Mouse (Mus musculus) mouse embryonic stem cell (cell line): ENCODE data around the gene Vmn1r23.
"Not testable (repeated sequence)": the region's sequence is repeated elsewhere in the genome, so short reads cannot be mapped to it uniquely, and the experiment has no call there.

Source experiments
- in situ Hi-C, 2 experiments: fragments of 300-500 bp; cut with MboI; formaldehyde crosslinking; loops; 1 replicate in 1 of 2; 3 replicates in 1 of 2; pipeline ENCODE4 v1.14.3; 2019 to 2020; ENCODE audit warnings: low sequenced_read_pairs in 2 of 2, low pct_unique_long_range_greater_than_20kb in 1 of 2, mixed read lengths in 1 of 2; ENCODE audit not compliant: unreplicated experiment in 1 of 2

Vmn1r23 gene

DNA sequence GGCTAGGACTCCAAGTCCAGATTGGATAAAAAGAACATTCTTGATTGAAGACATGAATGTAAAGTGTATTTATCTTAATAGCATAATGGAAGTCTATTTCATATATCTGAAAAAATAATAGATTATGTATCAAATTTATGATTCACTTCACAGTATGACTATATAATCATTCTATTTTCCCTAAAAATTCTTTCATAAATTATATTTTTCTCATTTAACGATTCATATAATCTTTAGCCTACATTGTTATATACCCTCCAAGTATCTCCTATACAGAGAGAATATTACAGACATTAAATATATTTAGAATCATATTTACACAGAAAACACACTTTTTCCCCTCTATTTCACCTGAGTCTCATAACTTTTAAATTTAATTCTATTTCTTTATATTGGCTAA is at the start of gene Vmn1r23:
Gene Vmn1r23 (minus strand): TSS at position 101 of the 400 bp plus-strand sequence.
- in situ Hi-C loops: no loop called here

DNA sequence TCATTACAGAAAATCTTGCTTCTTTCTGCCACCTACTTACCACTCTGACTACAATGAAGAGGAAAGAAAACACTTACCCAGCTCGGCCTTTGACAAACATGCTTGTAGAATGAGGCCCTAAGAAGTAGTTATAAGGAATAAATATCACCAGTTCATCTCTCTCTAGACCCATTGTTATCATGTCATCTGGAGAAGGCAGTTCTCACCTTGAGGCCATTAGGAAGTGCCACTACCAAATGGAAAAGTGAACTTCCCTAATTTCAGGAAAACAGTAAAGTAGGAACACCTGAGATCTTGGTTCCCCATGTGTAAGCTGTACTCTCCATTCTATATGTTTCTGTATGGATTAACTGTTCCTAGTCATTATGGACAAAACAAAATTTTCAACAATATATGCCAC is 34.8 kb upstream of the Vmn1r23 start, which contains the start of gene Vmn1r24:
Gene Vmn1r24 (minus strand): TSS at position 101 of the 400 bp plus-strand sequence.
- in situ Hi-C loops: not testable (repeated sequence)

DNA sequence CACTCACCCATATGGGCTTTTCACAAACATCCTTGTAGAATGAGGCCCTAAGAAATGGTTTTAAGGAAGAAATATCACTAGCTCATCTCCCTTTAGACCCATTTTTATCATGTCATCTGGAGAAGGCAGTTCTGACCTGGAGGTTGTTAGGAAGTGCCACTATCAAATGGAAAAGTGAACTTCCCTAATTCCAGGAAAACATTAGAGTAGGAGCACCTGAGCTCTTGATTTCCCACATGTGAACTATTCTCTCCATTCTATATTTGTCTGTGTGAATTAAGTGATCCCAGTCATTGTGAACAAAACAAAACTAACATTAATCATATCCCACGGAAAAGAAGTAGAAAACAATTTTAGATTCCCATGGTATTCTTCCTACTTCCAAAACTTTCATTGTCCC is 18.7 kb downstream of the Vmn1r23 start, which contains the start of gene Vmn1r22:
Gene Vmn1r22 (minus strand): TSS at position 101 of the 400 bp plus-strand sequence.
- in situ Hi-C loops: no loop called here
